Mouse (Mus musculus) bone marrow macrophage, adult 2 months (primary cell): ENCODE data around the gene Adh6b. TPM values are rescaled to one million over a fixed set of nuclear protein-coding genes. Genes with fewer than 3 reads are reported as not detected.
"Not testable (repeated sequence)": the region's sequence is repeated elsewhere in the genome, so short reads cannot be mapped to it uniquely, and the experiment has no call there.

ENCODE experiments used
- H3K27ac ChIP-seq: 2 replicates; pipeline ENCODE4 v1.5.1; 2012; ENCODE audit warnings: low read depth, low read length; ENCODE audit not compliant: insufficient read depth
- H3K4me1 ChIP-seq: 2 replicates; pipeline ENCODE4 v1.6.1; 2012; ENCODE audit warnings: low read length; ENCODE audit not compliant: control insufficient read depth, insufficient read depth
- H3K4me3 ChIP-seq: 2 replicates; pipeline ENCODE4 v1.5.1; 2012; ENCODE audit warnings: mild to moderate bottlenecking, low read length, moderate library complexity; ENCODE audit not compliant: insufficient read depth
- CTCF ChIP-seq: IDR thresholded peaks from 2 replicates; pipeline ENCODE4 v1.5.1; 2012; ENCODE audit warnings: low read depth, mild to moderate bottlenecking, low read length, moderate library complexity
- POLR2A ChIP-seq: IDR thresholded peaks from 2 replicates; pipeline ENCODE4 v1.6.1; 2012; ENCODE audit warnings: mild to moderate bottlenecking, low read depth, low read length, borderline replicate concordance
- polyA plus RNA-seq: library from polyadenylated mRNA; stranded (reverse); fragments of >200 nt; gene quantifications from 2 replicates; pipeline ENCODE4 v1.2.4, GENCODE M21; 2012; ENCODE audit not compliant: missing spikeins, insufficient read depth, insufficient read length

The Adh6b gene
- polyA plus RNA-seq, 1 experiment, result not detected

GRCm38 (mm10) chr3:138358856-138359255 lies 17.3 kb downstream of the Adh6b start:
- no peaks in the 10 kb centered on the region for H3K4me1 ChIP-seq
- no peak overlapping the region for H3K27ac ChIP-seq
- no peak overlapping the region for H3K4me3 ChIP-seq
- no peak for TF ChIP-seq CTCF
- no peak for TF ChIP-seq POLR2A

GRCm38 (mm10) chr3:138360721-138361120 lies 19.1 kb downstream of the Adh6b start:
- H3K27ac ChIP-seq, result no peak overlapping the region
- no peaks in the 10 kb centered on the region for H3K4me1 ChIP-seq
- no peak for TF ChIP-seq POLR2A
- no peak for TF ChIP-seq CTCF
- no peak overlapping the region for H3K4me3 ChIP-seq

GRCm38 (mm10) chr3:138362920-138363319 lies 21.3 kb downstream of the Adh6b start:
- no peaks in the 10 kb centered on the region for H3K4me1 ChIP-seq
- H3K27ac ChIP-seq, result no peak overlapping the region
- TF ChIP-seq CTCF, result no peak
- no peak for TF ChIP-seq POLR2A
- H3K4me3 ChIP-seq, result no peak overlapping the region

GRCm38 (mm10) chr3:138366181-138366580 lies 24.6 kb downstream of the Adh6b start:
- TF ChIP-seq POLR2A, result no peak
- TF ChIP-seq CTCF, result no peak
- H3K27ac ChIP-seq, result no peak overlapping the region
- H3K4me1 ChIP-seq, result no peaks in the 10 kb centered on the region
- H3K4me3 ChIP-seq, result no peak overlapping the region

GRCm38 (mm10) chr3:138369546-138369945 lies 28.0 kb downstream of the Adh6b start:
- TF ChIP-seq CTCF (no peak), POLR2A (no peak)
- Histone ChIP-seq H3K4me3 (no peak overlapping the region), H3K27ac (no peak overlapping the region), H3K4me1 (no peaks in the 10 kb centered on the region)

- not testable (repeated sequence) for H3K4me1 ChIP-seq, H3K4me3 ChIP-seq, H3K27ac ChIP-seq
Measured at GRCm38 (mm10) chr3:138370289-138370688, 28.7 kb downstream of the Adh6b start.

- H3K4me3 ChIP-seq, result no peak overlapping the region
- no peak overlapping the region for H3K27ac ChIP-seq
Measured at GRCm38 (mm10) chr3:138373920-138374319, 32.3 kb downstream of the Adh6b start.

GRCm38 (mm10) chr3:138375148-138375547 lies 33.6 kb downstream of the Adh6b start:
- no peaks in the 10 kb centered on the region for H3K4me1 ChIP-seq
- no peak overlapping the region for H3K27ac ChIP-seq
- no peak for TF ChIP-seq CTCF
- TF ChIP-seq POLR2A, result no peak
- H3K4me3 ChIP-seq, result no peak overlapping the region

More at GRCm38 (mm10) chr3:138373920-138374319, 32.3 kb downstream of the Adh6b start:
- no peaks in the 10 kb centered on the region for H3K4me1 ChIP-seq
- TF ChIP-seq CTCF, result no peak
- no peak for TF ChIP-seq POLR2A

GRCm38 (mm10) chr3:138381133-138381532 lies 39.6 kb downstream of the Adh6b start:
- TF ChIP-seq CTCF (no peak), POLR2A (no peak)
- Histone ChIP-seq H3K4me1 (no peaks in the 10 kb centered on the region), H3K4me3 (no peak overlapping the region), H3K27ac (no peak overlapping the region)

- TF ChIP-seq CTCF (no peak), POLR2A (no peak)
- Histone ChIP-seq H3K4me3 (no peak overlapping the region), H3K27ac (no peak overlapping the region), H3K4me1 (no peaks in the 10 kb centered on the region)
Measured at GRCm38 (mm10) chr3:138387155-138387554, 45.6 kb downstream of the Adh6b start.

GRCm38 (mm10) chr3:138404872-138405271 lies 63.3 kb downstream of the Adh6b start:
- Histone ChIP-seq H3K27ac (no peak overlapping the region), H3K4me1 (no peaks in the 10 kb centered on the region), H3K4me3 (no peak overlapping the region)
- TF ChIP-seq POLR2A (no peak), CTCF (no peak)

- Histone ChIP-seq H3K4me3 (no peak overlapping the region), H3K27ac (no peak overlapping the region), H3K4me1 (no peaks in the 10 kb centered on the region)
- TF ChIP-seq CTCF, result no peak
- TF ChIP-seq POLR2A, result no peak
Measured at GRCm38 (mm10) chr3:138405341-138405740, 63.8 kb downstream of the Adh6b start.
